Mouse (Mus musculus): ENCODE results near the gene Krt79. TPM values are rescaled to one million over a fixed set of nuclear protein-coding genes. Genes with fewer than 3 reads are reported as not detected.

Krt79 gene
- polyA plus RNA-seq, 1 experiment from 2014 or later, result not detected

DNA sequence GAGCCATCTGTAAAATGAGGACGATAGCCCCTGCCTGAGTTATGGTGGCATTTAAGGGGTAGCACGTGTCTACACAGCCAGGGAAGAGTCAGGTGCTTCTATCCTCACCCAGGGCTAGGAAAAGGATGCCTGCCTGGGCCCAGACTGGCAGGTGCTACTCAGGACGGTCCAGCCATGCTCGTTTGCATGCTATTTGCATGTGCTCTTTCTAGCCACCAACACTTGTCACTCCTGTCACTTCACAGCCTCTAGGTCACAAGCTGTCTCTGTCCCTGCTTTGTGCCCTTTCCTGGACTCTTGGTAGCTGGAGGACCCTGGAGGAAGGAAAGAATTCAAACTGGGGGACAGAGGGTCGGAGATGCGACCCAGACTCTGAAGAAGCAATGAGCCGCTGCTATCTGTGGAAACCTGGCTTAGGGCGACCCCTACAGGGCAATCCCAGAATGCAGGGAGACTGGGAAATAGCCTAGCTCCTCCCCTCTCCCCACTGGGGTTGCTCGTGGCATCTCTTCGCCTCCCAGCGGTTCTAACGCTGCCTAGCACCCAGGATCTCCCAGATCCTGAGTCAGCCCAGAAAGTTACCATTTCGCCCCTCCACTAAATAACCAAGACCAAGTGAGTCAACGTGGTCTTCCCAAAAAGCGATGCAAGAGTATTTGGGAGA lies 33.4 kb upstream of the Krt79 start:
- H3K9ac ChIP-seq, result no peak overlapping the region
- H3K9me3 ChIP-seq (replicated peaks), result no peaks in the 10 kb centered on the region
- H3K4me3 ChIP-seq, result no peak overlapping the region
- no peak overlapping the region for H3K27ac ChIP-seq
- no peak overlapping the region for H3K4me2 ChIP-seq
- H3K36me3 ChIP-seq, result no peaks in the 10 kb centered on the region
- WGBS (ENCODE audit: insufficient replicate concordance), result 12% methylated on average over 15 of the region's 15 CpGs
- ATAC-seq, result no peak; the same call in 1 of the 2 replicates
- H3K27me3 ChIP-seq (replicated peaks), result peaks cover 34% of the 10 kb centered on the region
- H3K4me1 ChIP-seq, result peaks cover 48% of the 10 kb centered on the region

DNA sequence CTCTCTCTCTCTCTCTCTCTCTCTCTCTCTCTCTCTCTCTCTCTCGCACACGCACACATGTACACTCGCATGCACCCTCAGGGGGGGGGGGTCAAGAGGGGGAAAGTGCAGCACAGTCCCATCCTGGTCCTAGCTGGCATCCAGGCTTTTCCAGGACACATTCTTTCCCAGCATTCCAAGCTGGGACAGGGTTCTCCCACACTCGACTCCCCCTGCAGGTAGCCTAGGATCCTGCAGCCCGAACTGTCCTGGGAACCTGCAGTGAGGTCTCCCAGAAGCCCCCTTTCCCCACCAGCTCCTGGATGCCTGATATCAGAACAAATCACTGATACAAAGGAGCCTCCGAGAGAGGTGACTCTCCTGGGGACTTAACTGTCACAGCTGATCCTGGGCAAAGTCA lies 30.4 kb upstream of the Krt79 start:
- peaks cover 34% of the 10 kb centered on the region for H3K27me3 ChIP-seq (replicated peaks)
- H3K27ac ChIP-seq, result no peak overlapping the region
- ATAC-seq, result no peak
- WGBS (ENCODE audit: insufficient replicate concordance), result 10% methylated on average over 3 of the region's 6 CpGs
- no peak overlapping the region for H3K4me3 ChIP-seq
- peaks cover 19% of the 10 kb centered on the region for H3K4me1 ChIP-seq
- H3K9ac ChIP-seq, result no peak overlapping the region
- H3K9me3 ChIP-seq (replicated peaks), result no peaks in the 10 kb centered on the region
- H3K36me3 ChIP-seq, result no peaks in the 10 kb centered on the region
- no peak overlapping the region for H3K4me2 ChIP-seq

DNA sequence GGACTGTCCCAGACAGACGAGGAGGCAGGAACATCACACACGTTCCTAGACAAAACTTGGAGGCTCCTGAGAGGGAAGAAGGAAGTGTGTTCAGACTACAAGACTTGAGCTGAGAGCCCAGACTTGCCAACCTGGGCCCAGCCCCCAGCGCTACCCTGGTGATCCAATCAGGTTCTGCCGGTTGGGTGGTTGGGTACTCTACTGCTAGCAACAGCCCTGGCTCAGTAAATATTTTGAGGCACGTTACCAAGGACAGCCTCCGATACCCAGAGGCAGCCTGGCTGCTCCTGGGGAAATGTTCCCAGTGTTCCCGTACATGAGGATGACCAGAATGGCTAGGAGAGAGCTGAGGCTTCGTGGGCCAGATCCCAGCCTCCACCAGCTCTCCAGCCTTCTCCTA lies 26.7 kb upstream of the Krt79 start:
- H3K27me3 ChIP-seq (replicated peaks), result peaks cover 14% of the 10 kb centered on the region
- no peaks in the 10 kb centered on the region for H3K4me1 ChIP-seq
- H3K9me3 ChIP-seq (replicated peaks), result no peaks in the 10 kb centered on the region
- 62% methylated on average over 8 of the region's 8 CpGs for WGBS (ENCODE audit: insufficient replicate concordance)
- no peak overlapping the region for H3K27ac ChIP-seq
- H3K9ac ChIP-seq, result no peak overlapping the region
- no peak overlapping the region for H3K4me2 ChIP-seq
- no peak overlapping the region for H3K4me3 ChIP-seq
- no peak for ATAC-seq
- no peaks in the 10 kb centered on the region for H3K36me3 ChIP-seq

DNA sequence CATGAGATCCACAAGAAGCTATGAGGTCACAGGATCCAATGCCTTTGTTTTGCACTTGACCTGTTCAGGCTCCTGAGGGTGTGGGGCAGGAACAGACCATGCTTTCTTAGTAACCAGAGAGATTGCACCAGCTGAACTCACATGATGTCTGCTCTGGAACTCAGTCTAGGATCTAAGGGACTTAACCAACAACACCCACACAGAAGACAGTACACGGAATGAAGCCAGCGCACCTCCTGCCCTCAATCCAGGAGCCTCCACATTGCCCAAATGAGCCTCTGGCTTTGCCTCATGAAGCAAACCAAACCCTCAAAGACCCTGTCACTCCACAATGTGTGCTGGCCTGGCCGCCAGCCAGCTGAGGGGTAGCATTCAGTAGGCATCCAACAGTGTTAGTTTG lies 18.8 kb upstream of the Krt79 start:
- H3K9ac ChIP-seq, result no peak overlapping the region
- H3K4me1 ChIP-seq, result no peaks in the 10 kb centered on the region
- WGBS (ENCODE audit: insufficient replicate concordance), result 76% methylated on average over 3 of the region's 3 CpGs
- peaks cover 4% of the 10 kb centered on the region; the same call in 1 of the 2 replicates for H3K27me3 ChIP-seq (replicated peaks)
- H3K27ac ChIP-seq, result no peak overlapping the region
- H3K36me3 ChIP-seq, result no peaks in the 10 kb centered on the region
- no peak overlapping the region for H3K4me2 ChIP-seq
- no peaks in the 10 kb centered on the region for H3K9me3 ChIP-seq (replicated peaks)
- ATAC-seq, result no peak
- no peak overlapping the region for H3K4me3 ChIP-seq

DNA sequence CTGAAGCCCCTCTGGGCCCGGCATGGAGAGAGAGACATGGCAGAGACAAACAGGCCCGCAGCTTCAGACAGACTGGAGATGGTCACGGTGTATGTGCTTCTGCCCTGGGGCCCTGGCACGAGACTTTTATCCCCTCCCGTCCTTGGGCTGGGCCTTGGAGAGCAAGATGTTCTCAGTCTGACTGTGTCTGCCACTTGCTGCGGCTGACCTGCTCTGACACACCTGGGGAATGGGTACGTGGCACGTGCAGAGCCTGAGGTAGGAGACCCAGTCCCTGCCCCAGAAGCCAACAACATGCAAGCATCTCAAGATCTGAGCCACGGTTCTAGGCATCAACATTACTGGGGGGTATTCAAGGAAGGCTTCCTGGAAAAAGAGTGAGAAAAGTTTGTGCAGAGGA lies 14.1 kb upstream of the Krt79 start, which contains the start of gene Krt78:
TSS of gene Krt78 (minus strand) at position 101 of the 400 bp plus-strand sequence.
- no peaks in the 10 kb centered on the region for H3K36me3 ChIP-seq
- no peak within 1 kb of the TSS for H3K27ac ChIP-seq
- no peak within 1 kb of the TSS for H3K4me3 ChIP-seq
- no peak within 1 kb of the TSS for H3K9ac ChIP-seq
- no peaks in the 10 kb centered on the region for H3K4me1 ChIP-seq
- H3K4me2 ChIP-seq, result no peak within 1 kb of the TSS
- H3K27me3 ChIP-seq (replicated peaks), result 0 out of 2 replicates have a peak, but pooled peaks cover 14% of the 10 kb centered on the region
- no peaks in the 10 kb centered on the region for H3K9me3 ChIP-seq (replicated peaks)
- ATAC-seq, result no peak
- 65% methylated on average over 9 of the region's 9 CpGs for WGBS (ENCODE audit: insufficient replicate concordance)

DNA sequence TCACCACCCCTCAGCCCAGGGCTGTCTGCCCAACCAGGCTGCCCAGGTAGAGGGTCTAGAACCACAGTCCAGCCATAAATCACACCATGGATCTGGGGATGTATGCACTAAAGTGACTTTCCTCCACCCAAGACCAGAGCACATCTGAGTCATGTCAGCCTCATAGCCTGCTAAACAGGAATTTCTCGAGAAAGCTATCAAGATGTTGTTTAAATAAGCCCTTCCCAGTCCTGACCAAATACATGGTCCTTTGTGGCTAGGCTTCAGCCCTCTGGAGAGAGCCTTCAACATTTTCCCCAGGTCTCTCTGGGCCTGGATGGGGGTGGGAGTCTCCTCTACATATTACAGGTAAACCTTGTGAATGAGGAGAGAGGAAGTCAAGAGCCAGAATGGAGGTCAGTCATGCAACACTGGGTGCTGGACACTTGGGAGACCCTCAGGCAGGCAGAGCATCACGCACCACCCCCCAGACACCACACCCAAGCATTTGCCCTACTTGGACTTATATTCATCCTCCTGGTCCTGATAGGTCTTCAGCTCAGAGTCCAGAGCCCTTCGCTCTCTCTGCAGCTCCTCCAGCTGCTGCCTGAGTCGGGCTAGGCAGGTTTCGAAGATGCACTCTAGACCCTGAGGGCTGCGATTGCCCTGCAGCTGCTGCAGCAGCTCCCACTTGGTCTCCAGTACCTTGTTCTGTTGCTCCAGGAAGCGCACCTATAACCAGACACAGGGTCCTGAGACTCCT lies 12.8 kb upstream of the Krt79 start:
- Histone ChIP-seq H3K4me1 (no peaks in the 10 kb centered on the region), H3K27ac (no peak overlapping the region), H3K4me3 (no peak overlapping the region), H3K27me3 (replicated peaks) (0 out of 2 replicates have a peak, but pooled peaks cover 14% of the 10 kb centered on the region), H3K9ac (no peak overlapping the region), H3K4me2 (no peak overlapping the region), H3K36me3 (no peaks in the 10 kb centered on the region), H3K9me3 (replicated peaks) (no peaks in the 10 kb centered on the region)
- ATAC-seq, result no peak
- 71% methylated on average over 7 of the region's 7 CpGs for WGBS (ENCODE audit: insufficient replicate concordance)

DNA sequence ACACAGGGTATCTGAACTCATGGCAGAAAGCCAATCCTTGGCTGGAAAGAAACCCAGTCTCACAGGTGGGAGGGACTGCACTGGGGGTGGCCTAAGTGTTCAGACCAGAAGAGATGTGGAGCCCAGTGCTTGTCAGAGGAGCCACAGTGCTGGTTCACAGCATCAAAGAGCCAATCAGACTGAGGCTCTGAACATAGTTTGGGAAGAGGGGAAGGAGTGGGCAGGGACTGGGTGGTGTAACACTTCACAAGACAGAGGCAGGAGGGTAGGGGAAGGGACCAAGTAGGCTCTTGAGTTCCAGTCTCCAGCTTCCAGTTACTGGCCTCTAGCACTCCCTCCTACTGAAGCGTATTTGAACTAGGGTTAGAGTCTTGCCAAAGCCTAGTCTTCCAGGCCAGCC lies 5.3 kb upstream of the Krt79 start:
- Histone ChIP-seq H3K4me1 (0 out of 2 replicates have a peak, but pooled peaks cover 4% of the 10 kb centered on the region), H3K4me3 (no peak overlapping the region), H3K36me3 (no peaks in the 10 kb centered on the region), H3K4me2 (no peak overlapping the region), H3K9me3 (replicated peaks) (no peaks in the 10 kb centered on the region), H3K9ac (no peak overlapping the region), H3K27ac (no peak overlapping the region), H3K27me3 (replicated peaks) (peaks cover 10% of the 10 kb centered on the region)
- WGBS (ENCODE audit: insufficient replicate concordance), result 67% methylated on average over 1 of the region's 1 CpGs
- no peak for ATAC-seq

DNA sequence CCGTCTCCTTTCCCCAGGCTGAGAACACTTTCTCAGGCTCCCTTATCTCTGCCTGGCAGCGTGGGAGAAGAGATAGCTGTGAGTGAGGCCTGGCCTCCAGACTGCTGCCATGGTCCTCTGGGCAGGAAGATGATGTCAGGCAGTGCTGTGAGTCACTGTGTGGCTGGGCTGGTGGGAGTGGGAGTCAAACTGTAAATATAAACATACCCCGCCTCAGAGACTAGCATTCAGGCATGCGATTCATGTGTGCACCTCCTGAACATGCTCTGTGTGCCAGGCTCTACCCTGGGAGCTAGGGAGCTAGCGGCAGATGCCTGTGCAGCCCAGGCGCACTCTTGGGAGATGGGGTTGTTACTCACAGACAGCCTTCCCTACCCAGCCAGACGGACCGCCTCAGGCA lies 1.8 kb upstream of the Krt79 start:
- Histone ChIP-seq H3K4me1 (0 out of 2 replicates have a peak, but pooled peaks cover 4% of the 10 kb centered on the region), H3K4me2 (no peak overlapping the region), H3K36me3 (no peaks in the 10 kb centered on the region), H3K9me3 (replicated peaks) (no peaks in the 10 kb centered on the region), H3K9ac (no peak overlapping the region), H3K27me3 (replicated peaks) (peaks cover 13% of the 10 kb centered on the region), H3K27ac (no peak overlapping the region), H3K4me3 (no peak overlapping the region)
- 43% methylated on average over 8 of the region's 8 CpGs for WGBS (ENCODE audit: insufficient replicate concordance)
- no peak for ATAC-seq

DNA sequence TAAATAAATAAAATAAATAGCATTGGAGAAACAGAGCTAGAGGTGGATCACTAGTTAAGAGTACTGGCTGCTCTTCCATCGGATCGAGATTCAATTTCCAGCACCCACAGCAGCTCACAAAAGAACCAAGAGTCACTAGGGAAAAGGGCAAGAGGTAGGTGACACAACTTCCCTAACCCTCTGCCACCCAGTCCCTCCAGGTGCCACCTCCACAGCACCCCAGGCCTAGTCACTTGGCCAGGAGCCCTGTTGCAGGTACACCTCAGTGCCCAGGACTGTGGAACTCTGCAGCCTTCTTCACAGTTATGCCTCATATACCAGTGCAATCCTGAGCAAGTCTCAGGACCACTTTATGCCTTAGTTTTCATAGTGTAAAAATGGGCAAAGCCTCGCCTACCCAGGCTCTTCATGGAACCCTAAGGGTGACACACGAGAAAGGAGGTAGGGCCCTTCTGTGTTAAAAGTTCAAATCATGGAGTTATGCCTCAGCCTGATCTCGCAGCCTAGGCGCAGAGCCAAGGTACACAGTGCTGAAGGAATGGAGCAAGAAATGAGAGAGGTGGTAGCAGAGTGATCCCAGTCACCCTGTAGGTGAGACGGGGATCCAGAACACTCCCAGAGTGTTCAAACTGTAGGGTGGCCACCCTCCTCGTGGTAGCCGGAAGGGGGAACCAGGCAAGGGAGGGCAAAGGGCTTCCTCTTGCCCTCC lies 1.4 kb downstream of the Krt79 start:
- 0 out of 2 replicates have a peak, but pooled peaks cover 4% of the 10 kb centered on the region for H3K4me1 ChIP-seq
- no peak overlapping the region for H3K4me2 ChIP-seq
- H3K27me3 ChIP-seq (replicated peaks), result peaks cover 15% of the 10 kb centered on the region
- H3K27ac ChIP-seq, result no peak overlapping the region
- no peak for ATAC-seq
- no peaks in the 10 kb centered on the region for H3K9me3 ChIP-seq (replicated peaks)
- 66% methylated on average over 9 of the region's 9 CpGs for WGBS (ENCODE audit: insufficient replicate concordance)
- no peak overlapping the region for H3K9ac ChIP-seq
- H3K4me3 ChIP-seq, result no peak overlapping the region
- H3K36me3 ChIP-seq, result no peaks in the 10 kb centered on the region

DNA sequence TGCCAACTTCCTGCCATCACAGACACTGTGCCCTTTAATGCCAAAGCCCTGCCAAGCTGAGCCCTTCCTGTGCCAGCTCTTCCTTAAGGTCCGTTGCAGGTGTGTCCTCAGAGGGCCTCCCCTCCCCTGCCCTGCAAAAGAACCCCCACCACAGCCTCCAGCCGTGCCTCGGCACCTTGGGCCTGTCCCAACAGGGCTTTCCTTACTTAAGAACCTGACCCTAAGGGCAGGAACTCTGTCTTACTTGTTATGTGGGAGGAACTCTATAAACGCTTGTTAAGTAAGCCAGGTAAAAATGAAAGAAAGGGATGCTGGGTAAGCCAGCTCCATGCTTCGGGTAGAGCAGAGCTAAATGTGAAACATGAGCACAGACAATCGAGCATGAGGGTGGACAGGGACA lies 7.1 kb downstream of the Krt79 start:
- Histone ChIP-seq H3K9me3 (replicated peaks) (no peaks in the 10 kb centered on the region), H3K4me1 (peaks cover 8% of the 10 kb centered on the region), H3K4me3 (no peak overlapping the region), H3K4me2 (no peak overlapping the region), H3K27me3 (replicated peaks) (peaks cover 53% of the 10 kb centered on the region), H3K27ac (no peak overlapping the region), H3K9ac (no peak overlapping the region), H3K36me3 (no peaks in the 10 kb centered on the region)
- ATAC-seq, result no peak
- WGBS (ENCODE audit: insufficient replicate concordance), result 60% methylated on average over 6 of the region's 6 CpGs

DNA sequence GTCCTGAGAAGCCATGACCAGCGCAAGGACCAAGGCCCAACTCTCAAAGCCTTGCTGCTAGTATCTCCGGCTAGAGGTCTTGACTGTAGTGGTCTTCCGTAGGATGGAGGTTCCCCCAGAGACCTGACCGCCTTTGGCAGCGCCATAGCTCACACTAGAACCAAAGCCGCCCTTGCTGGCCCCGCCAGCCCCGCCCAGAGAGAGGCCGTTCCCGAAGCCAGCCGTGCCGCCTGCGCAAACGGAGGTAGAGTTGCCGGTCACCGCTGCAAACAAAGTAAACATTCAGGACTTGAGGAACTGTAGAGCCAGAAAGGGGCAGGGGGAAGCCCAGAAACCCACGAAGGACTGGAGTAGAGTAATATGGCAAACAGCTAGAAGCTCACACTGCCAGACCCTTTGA lies 10.5 kb downstream of the Krt79 start:
- 3% methylated on average over 17 of the region's 17 CpGs for WGBS (ENCODE audit: insufficient replicate concordance)

DNA sequence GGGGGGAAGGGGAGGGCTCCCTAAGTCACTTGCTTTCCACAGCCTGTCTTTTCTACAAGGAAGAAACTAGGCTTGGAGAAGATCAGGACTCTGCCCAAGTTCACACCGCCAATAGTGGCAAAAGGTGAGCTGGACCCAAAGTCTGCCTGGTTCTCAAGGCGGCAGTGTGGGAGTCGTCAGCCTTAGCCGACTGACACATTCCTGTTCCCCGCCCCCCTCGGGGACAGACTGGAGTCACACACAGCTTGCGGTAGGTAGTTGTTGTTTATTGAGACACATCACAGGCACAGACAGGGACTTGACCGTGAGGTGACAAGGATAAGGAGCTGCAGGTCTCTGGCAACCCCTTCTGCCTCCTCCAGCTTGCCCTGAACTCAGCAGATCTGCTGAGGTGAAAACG lies 11.0 kb downstream of the Krt79 start:
- no peak for ATAC-seq
- no peak overlapping the region for H3K4me3 ChIP-seq
- H3K9ac ChIP-seq, result no peak overlapping the region
- peaks cover 8% of the 10 kb centered on the region for H3K4me1 ChIP-seq
- no peak overlapping the region for H3K27ac ChIP-seq
- H3K9me3 ChIP-seq (replicated peaks), result no peaks in the 10 kb centered on the region
- no peaks in the 10 kb centered on the region for H3K36me3 ChIP-seq
- 14% methylated on average over 9 of the region's 9 CpGs for WGBS (ENCODE audit: insufficient replicate concordance)
- H3K27me3 ChIP-seq (replicated peaks), result peaks cover 54% of the 10 kb centered on the region
- peak overlapping the region; percentile 50 for H3K4me2 ChIP-seq

More for the DNA sequence above, 10.5 kb downstream of the Krt79 start:
- no peak for ATAC-seq
- H3K9ac ChIP-seq, result no peak overlapping the region
- H3K4me2 ChIP-seq, result peak overlapping the region; percentile 50
- no peaks in the 10 kb centered on the region for H3K36me3 ChIP-seq
- H3K9me3 ChIP-seq (replicated peaks), result no peaks in the 10 kb centered on the region
- peaks cover 8% of the 10 kb centered on the region for H3K4me1 ChIP-seq
- H3K27ac ChIP-seq, result no peak overlapping the region
- H3K27me3 ChIP-seq (replicated peaks), result peaks cover 54% of the 10 kb centered on the region
- H3K4me3 ChIP-seq, result peak overlapping the region; percentile 14; the same call in 1 of the 2 replicates

Data from liver, embryonic 12.5 days (tissue).